Mouse (Mus musculus): Measurements from ENCODE around the gene Gpr89.
A peak's percentile ranks its signal among the peaks of the same experiment; 100 is the strongest.

Gene Gpr89

GRCm38 (mm10) chr3:96869091-96869490, 36.1 kb downstream of the Gpr89 start:
- no peak for DNase-seq

- no peak for DNase-seq
These were observed 36.6 kb downstream of the Gpr89 start for GRCm38 (mm10) chr3:96868566-96868965.

- no peak for DNase-seq
These were observed 37.3 kb downstream of the Gpr89 start for GRCm38 (mm10) chr3:96867863-96868262.

- no peak for DNase-seq
These were observed 44.6 kb downstream of the Gpr89 start for GRCm38 (mm10) chr3:96860498-96860897.

GRCm38 (mm10) chr3:96855833-96856232, 49.3 kb downstream of the Gpr89 start:
- DNase-seq = no peak

GRCm38 (mm10) chr3:96854376-96854775, 50.8 kb downstream of the Gpr89 start:
- DNase-seq = no peak

- no peak for DNase-seq
These were observed 52.6 kb downstream of the Gpr89 start for GRCm38 (mm10) chr3:96852561-96852960.

- no peak for DNase-seq
These were observed 55.9 kb downstream of the Gpr89 start for GRCm38 (mm10) chr3:96849168-96849727.

GRCm38 (mm10) chr3:96848470-96848869, 56.7 kb downstream of the Gpr89 start:
- no peak for DNase-seq

- no peak for DNase-seq
These were observed 57.5 kb downstream of the Gpr89 start for GRCm38 (mm10) chr3:96847661-96848060.

GRCm38 (mm10) chr3:96846985-96847384, 58.2 kb downstream of the Gpr89 start:
- no peak for DNase-seq

- DNase-seq = peak; percentile 6
These were observed 59.3 kb downstream of the Gpr89 start for GRCm38 (mm10) chr3:96845806-96846205.

GRCm38 (mm10) chr3:96845191-96845590, 60.0 kb downstream of the Gpr89 start:
- DNase-seq = no peak

- no peak for DNase-seq
These were observed 66.0 kb downstream of the Gpr89 start for GRCm38 (mm10) chr3:96838996-96839645.

GRCm38 (mm10) chr3:96836414-96836813, 68.7 kb downstream of the Gpr89 start:
- DNase-seq = peak; percentile 24

- no peak for DNase-seq
These were observed 70.4 kb downstream of the Gpr89 start for GRCm38 (mm10) chr3:96834587-96835348.

- DNase-seq = no peak
These were observed 72.2 kb downstream of the Gpr89 start for GRCm38 (mm10) chr3:96832930-96833329.

GRCm38 (mm10) chr3:96829856-96830255, 75.3 kb downstream of the Gpr89 start:
- DNase-seq = no peak

GRCm38 (mm10) chr3:96828984-96829383, 76.2 kb downstream of the Gpr89 start, which contains the start of the genes Pdzk1 and Cd160:
Gene Pdzk1 (plus strand): TSS chr3:96829284.
Gene Cd160 (minus strand): TSS chr3:96829351.
- DNase-seq = no peak

- no peak for DNase-seq
These were observed 76.8 kb downstream of the Gpr89 start for GRCm38 (mm10) chr3:96828308-96828864.

- no peak for DNase-seq
These were observed 79.9 kb downstream of the Gpr89 start for GRCm38 (mm10) chr3:96825261-96825660.

GRCm38 (mm10) chr3:96824614-96825013, 80.5 kb downstream of the Gpr89 start:
- DNase-seq = no peak

- DNase-seq = no peak
These were observed 81.4 kb downstream of the Gpr89 start for GRCm38 (mm10) chr3:96823701-96824100.

GRCm38 (mm10) chr3:96821581-96821980, 83.6 kb downstream of the Gpr89 start:
- DNase-seq = no peak
